Comparison of ENCODE assay signal across 35 mouse cellular contexts in genomic region chr2:71497175-71497574, GRCm38 (mm10). TPM values are rescaled to one million over a fixed set of nuclear protein-coding genes. Genes with fewer than 3 reads are reported as not detected.
DNase-seq lines count a peak whose midpoint lies in the region; ATAC-seq lines count a peak whose summit lies in the region.
"Had no signal": no experiment of that assay in that cellular context is flagged by ENCODE, and none has a peak within 500 bp of the region (broad histone marks: within the 10 kb centered on the region; RNA-seq: fewer than 3 reads in every experiment).

No protein-coding gene starts in this region.

- H3K9me3 ChIP-seq in embryonic facial prominence, embryonic 12.5 days, result no peaks in the 10 kb centered on the region
- no peaks in the 10 kb centered on the region for H3K9me3 ChIP-seq in limb, embryonic 15.5 days
- H3K9me3 ChIP-seq: embryonic facial prominence, embryonic 15.5 days; heart, embryonic 12.5 days; neural tube, embryonic 15.5 days had no signal

- H3K9ac ChIP-seq in embryonic facial prominence, embryonic 12.5 days, result no peak overlapping the region
- no peak overlapping the region for H3K9ac ChIP-seq in limb, embryonic 15.5 days
- H3K9ac ChIP-seq: embryonic facial prominence, embryonic 15.5 days; heart, embryonic 12.5 days; hindbrain, embryonic 14.5 days; liver, embryonic 14.5 days; neural tube, embryonic 15.5 days had no signal

- 19% methylated on average over 5 of the region's 5 CpGs for WGBS in embryonic facial prominence, embryonic 12.5 days
- WGBS in limb, embryonic 15.5 days, result 20% methylated on average over 5 of the region's 5 CpGs

- peak; percentile 22 for DNase-seq in adrenal gland, postnatal 10 days
- DNase-seq in adrenal gland, postnatal 14 days, result no peak
- peak; percentile 42 for DNase-seq in 3T3-L1 (ENCODE audit: low read depth, low spot score)
- no peak for DNase-seq in layer of hippocampus, postnatal 14 days (ENCODE audit: low spot score in 2 of 2)
- no peak for DNase-seq in right cerebral cortex, postnatal 10 days (ENCODE audit: low spot score in 2 of 2)
- DNase-seq: adrenal gland, postnatal 36 days; cerebellum, adult 18-20 months; cerebellum, postnatal 10 days; gastrocnemius, postnatal 36 days; heart, adult 2 months; heart, postnatal 4 days; kidney, adult 9 months; kidney, postnatal 10 days; left cerebral cortex, postnatal 4 days; lung, adult 2 months; lung, postnatal 10 days; midbrain, embryonic 14.5 days; spleen, adult 18-20 months; thymus, postnatal 14 days had no signal

- no peaks in the 10 kb centered on the region for H3K36me3 ChIP-seq in embryonic facial prominence, embryonic 12.5 days
- H3K36me3 ChIP-seq in limb, embryonic 15.5 days, result no peaks in the 10 kb centered on the region
- H3K36me3 ChIP-seq: embryonic facial prominence, embryonic 15.5 days; heart, embryonic 12.5 days; neural tube, embryonic 15.5 days had no signal

- H3K4me1 ChIP-seq in embryonic facial prominence, embryonic 12.5 days, result peaks cover 33% of the 10 kb centered on the region
- peaks cover 5% of the 10 kb centered on the region for H3K4me1 ChIP-seq in limb, embryonic 15.5 days
- H3K4me1 ChIP-seq: heart, embryonic 12.5 days had no signal

- 0 out of 2 replicates have a peak, but pooled peaks have one; percentile 28 for ATAC-seq in embryonic facial prominence, embryonic 12.5 days (ENCODE audit: insufficient number of reproducible peaks, insufficient read depth, low FRiP score, low TSS enrichment)
- 0 out of 2 replicates have a peak, but pooled peaks have one; percentile 55 for ATAC-seq in limb, embryonic 15.5 days (ENCODE audit: insufficient number of reproducible peaks, low FRiP score, low TSS enrichment, low read depth)
- ATAC-seq: forebrain, embryonic 14.5 days; intestine, postnatal 0 days; Patski had no signal

- no peak overlapping the region for H3K4me2 ChIP-seq in embryonic facial prominence, embryonic 12.5 days (replicated peaks)
- H3K4me2 ChIP-seq in limb, embryonic 15.5 days, result no peak overlapping the region
- H3K4me2 ChIP-seq: embryonic facial prominence, embryonic 15.5 days; heart, embryonic 12.5 days; hindbrain, embryonic 14.5 days; neural tube, embryonic 15.5 days had no signal

- no peak overlapping the region for H3K4me3 ChIP-seq in embryonic facial prominence, embryonic 12.5 days
- H3K4me3 ChIP-seq in limb, embryonic 15.5 days, result no peak overlapping the region
- H3K4me3 ChIP-seq: embryonic facial prominence, embryonic 15.5 days; heart, adult 2 months; heart, embryonic 12.5 days; left cerebral cortex, adult 2 months; neural tube, embryonic 15.5 days had no signal

- H3K27ac ChIP-seq in embryonic facial prominence, embryonic 12.5 days, result no peak overlapping the region
- no peak overlapping the region for H3K27ac ChIP-seq in limb, embryonic 15.5 days
- H3K27ac ChIP-seq: embryonic facial prominence, embryonic 15.5 days; heart, adult 2 months; hindbrain, embryonic 14.5 days; left cerebral cortex, adult 2 months; liver, embryonic 14.5 days; macrophage; neural tube, embryonic 15.5 days had no signal

- H3K27me3 ChIP-seq in embryonic facial prominence, embryonic 12.5 days, result no peaks in the 10 kb centered on the region
- H3K27me3 ChIP-seq in limb, embryonic 15.5 days, result no peaks in the 10 kb centered on the region
- H3K27me3 ChIP-seq: embryonic facial prominence, embryonic 15.5 days; heart, embryonic 12.5 days; neural tube, embryonic 15.5 days; Patski had no signal

RNA-seq across cellular contexts. Expression of gene Dlx1, which starts 30.7 kb away (rescaled TPM):
- total RNA-seq in adrenal gland, postnatal 10 days (2021), result under 1 TPM; 0.24 to 0.45 TPM
- 0.11 and 0.26 TPM in 2 replicates for total RNA-seq in adrenal gland, postnatal 14 days (2021)
- 65.4 and 87.0 TPM in 2 replicates for polyA plus RNA-seq in embryonic facial prominence, embryonic 12.5 days (2016; fragmentation: Nextera tagmentation; extraction: Ambion mirVana)
- 3.9 and 4.4 TPM in 2 replicates for polyA plus RNA-seq in limb, embryonic 15.5 days (2015; fragmentation: Nextera tagmentation; extraction: Ambion mirVana)
- total RNA-seq in layer of hippocampus, postnatal 14 days (2021), result 10 to 100 TPM; 18.4 to 24.4 TPM
- total RNA-seq: gastrocnemius, adult 18-20 months; gastrocnemius, postnatal 36 days had no signal
- polyA plus RNA-seq: heart, postnatal 0 days; macrophage had no signal

RNA-seq across cellular contexts. Expression of gene Metap1d, which starts 44.1 kb away (rescaled TPM):
- 10 to 100 TPM; 32.7 to 46.6 TPM for total RNA-seq in adrenal gland, postnatal 10 days (2021)
- total RNA-seq in adrenal gland, postnatal 14 days (2021), result 36.3 and 36.5 TPM in 2 replicates
- 46.8 and 48.7 TPM in 2 replicates for polyA plus RNA-seq in embryonic facial prominence, embryonic 12.5 days (2016; fragmentation: Nextera tagmentation; extraction: Ambion mirVana)
- 40.9 and 41.6 TPM in 2 replicates for polyA plus RNA-seq in limb, embryonic 15.5 days (2015; fragmentation: Nextera tagmentation; extraction: Ambion mirVana)
- 10 to 100 TPM; 23.3 to 25.0 TPM for total RNA-seq in layer of hippocampus, postnatal 14 days (2021)

RNA-seq across cellular contexts. Expression of gene Dlx2, which starts 49.4 kb away (rescaled TPM):
- under 1 TPM; 0.09 to 0.24 TPM for total RNA-seq in adrenal gland, postnatal 10 days (2021)
- 0.19 and 0.22 TPM in 2 replicates for total RNA-seq in adrenal gland, postnatal 14 days (2021)
- 21.9 and 29.7 TPM in 2 replicates for polyA plus RNA-seq in embryonic facial prominence, embryonic 12.5 days (2016; fragmentation: Nextera tagmentation; extraction: Ambion mirVana)
- polyA plus RNA-seq in limb, embryonic 15.5 days (2015; fragmentation: Nextera tagmentation; extraction: Ambion mirVana), result 3.5 and 3.6 TPM in 2 replicates
- 1 to 10 TPM; 6.2 to 7.5 TPM for total RNA-seq in layer of hippocampus, postnatal 14 days (2021)
- total RNA-seq: gastrocnemius, adult 18-20 months; gastrocnemius, postnatal 36 days; heart, adult 2 months; MEL had no signal
- polyA plus RNA-seq: heart, adult 2 months; heart, postnatal 0 days; macrophage; urinary bladder, adult 2 months had no signal

Comparison
In these comparisons a context has a peak if more than half of its experiments do, and no peak if none do; other contexts are left out.
1. DNase-seq: peak in adrenal gland, postnatal 10 days (single experiment) and 3T3-L1 (single experiment); none in adrenal gland, postnatal 14 days (single experiment), layer of hippocampus, postnatal 14 days (0 of 2) and right cerebral cortex, postnatal 10 days (0 of 2).
2. RNA of gene Dlx1, which starts 30.7 kb away (total RNA-seq): 18.4 to 24.4 TPM in layer of hippocampus, postnatal 14 days; 0.24 to 0.45 TPM in adrenal gland, postnatal 10 days and 0.11 to 0.26 TPM in adrenal gland, postnatal 14 days; every median in the first group is over 10 times any median in the second.